Mouse (Mus musculus): ENCODE measurements around the gene Borcs5.
A peak's percentile ranks its signal among the peaks of the same experiment; 100 is the strongest.

The Borcs5 gene

GRCm38 (mm10) chr6:134626564-134626963, 12.7 kb upstream of the Borcs5 start:
- DNase-seq (ENCODE audit: low spot score in 2 of 2), result no peak

DNA sequence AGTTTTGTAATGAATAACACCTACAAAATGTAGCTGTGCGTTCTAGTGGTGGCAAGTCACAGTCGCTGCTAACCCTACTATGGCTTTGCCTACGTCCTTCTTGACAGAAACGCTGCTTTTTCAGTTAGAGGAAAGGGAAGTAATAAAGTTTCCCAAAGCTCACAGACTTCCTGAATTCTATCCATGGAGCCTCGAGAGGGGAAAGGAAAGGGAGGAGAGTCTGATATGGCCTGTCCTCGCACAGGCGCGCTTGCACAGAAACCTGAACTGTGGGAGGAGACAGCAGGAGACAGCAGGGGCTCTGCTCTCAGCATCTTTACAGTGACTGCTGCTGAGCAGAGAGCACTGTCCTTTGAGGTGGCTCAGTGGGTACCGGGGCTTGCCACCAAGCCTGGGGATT, 8.9 kb upstream of the Borcs5 start:
- DNase-seq (ENCODE audit: low spot score in 2 of 2), result no peak

- DNase-seq (ENCODE audit: low spot score in 2 of 2), result peak; percentile 25 to 32
These were observed 7.2 kb upstream of the Borcs5 start, which contains the start of gene Mansc1 for GRCm38 (mm10) chr6:134631947-134632687. Mansc1 (minus strand) TSS chr6:134632488.

- DNase-seq (ENCODE audit: low spot score in 2 of 2), result no peak
These were observed 6.6 kb upstream of the Borcs5 start for GRCm38 (mm10) chr6:134632756-134633155.

GRCm38 (mm10) chr6:134633553-134633952, 5.8 kb upstream of the Borcs5 start:
- DNase-seq (ENCODE audit: low spot score in 2 of 2), result no peak

- no peak for DNase-seq (ENCODE audit: low spot score in 2 of 2)
These were observed 2.8 kb upstream of the Borcs5 start for GRCm38 (mm10) chr6:134636476-134636875.

- no peak for DNase-seq (ENCODE audit: low spot score in 2 of 2)
These were observed 590 bp downstream of the Borcs5 start for GRCm38 (mm10) chr6:134639900-134640299.

- DNase-seq (ENCODE audit: low spot score in 2 of 2), result peak; percentile 91 to 94
These were observed 1.5 kb downstream of the Borcs5 start for GRCm38 (mm10) chr6:134640485-134641475.

DNA sequence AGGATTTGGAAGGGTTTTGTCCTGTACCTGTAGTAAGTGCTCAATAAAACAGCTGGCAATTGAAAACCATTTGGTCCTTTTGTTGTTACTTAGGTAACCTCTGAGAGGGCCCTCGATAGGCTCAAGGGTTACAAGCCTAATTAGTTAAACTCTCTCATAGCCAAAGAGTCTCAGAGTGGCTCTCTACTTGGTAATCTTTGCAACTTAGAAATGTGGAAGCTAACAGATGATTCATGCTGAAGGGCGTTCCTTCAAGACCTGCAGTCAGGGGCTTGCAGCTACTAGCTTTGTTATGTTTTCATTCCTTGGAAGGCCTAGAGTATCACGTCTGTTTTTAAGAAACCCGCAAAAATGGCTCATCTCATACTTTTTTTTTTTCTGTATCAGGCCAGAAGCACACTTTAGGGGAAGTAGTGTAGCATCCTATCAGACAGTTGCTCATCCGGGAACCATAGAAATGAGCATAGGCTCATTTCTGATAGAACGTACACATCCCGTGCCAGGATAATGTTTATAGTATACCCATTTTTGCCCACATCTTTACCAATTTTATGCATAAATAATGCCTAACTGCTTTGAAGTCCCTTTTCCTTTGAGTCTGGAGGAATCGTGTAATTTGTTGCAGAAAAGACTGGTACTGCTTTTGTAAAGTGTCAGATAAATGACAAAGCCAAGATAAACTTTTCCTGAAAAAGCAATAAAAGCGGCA, 2.6 kb downstream of the Borcs5 start:
- no peak for DNase-seq (ENCODE audit: low spot score in 2 of 2)

GRCm38 (mm10) chr6:134643296-134643695, 4.0 kb downstream of the Borcs5 start:
- no peak for DNase-seq (ENCODE audit: low spot score in 2 of 2)

DNA sequence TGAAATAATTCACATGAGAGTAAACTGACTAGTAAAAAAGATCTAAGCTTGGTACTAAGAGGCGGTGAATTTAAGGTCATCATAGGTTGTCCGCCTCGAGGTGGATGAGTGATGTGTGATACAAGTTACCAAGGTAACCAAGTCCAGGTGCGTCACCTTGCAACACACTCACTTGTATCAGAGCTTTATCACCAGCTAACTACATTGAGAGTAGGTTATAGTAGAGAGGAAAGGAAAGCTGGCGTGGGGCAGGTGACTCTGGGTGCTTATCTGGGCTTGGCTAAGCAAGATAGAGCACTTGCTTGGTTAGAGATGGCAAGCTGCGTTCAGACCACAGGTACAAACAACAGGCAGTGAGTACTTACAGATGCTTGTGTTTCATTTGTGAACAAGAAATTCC, 7.5 kb downstream of the Borcs5 start:
- DNase-seq (ENCODE audit: low spot score in 2 of 2), result no peak

DNA sequence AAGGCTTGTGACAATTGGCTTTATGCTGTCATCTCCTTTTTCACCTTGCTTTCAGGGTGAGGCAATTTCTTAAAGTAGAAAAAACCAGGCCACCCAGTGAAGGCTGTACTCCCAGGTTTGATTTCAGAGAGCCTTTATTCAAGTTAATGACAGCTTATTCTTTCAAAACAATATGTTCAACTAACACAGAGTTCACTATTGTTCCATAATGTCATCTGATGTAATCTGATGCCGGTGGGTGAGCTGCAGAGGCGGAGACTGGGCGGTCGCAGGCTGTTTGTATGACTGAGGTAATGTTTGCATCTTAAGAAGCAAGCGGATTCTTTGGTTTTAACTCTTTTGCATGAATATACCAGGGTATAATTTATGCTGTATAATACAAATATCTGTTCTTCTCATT, 8.3 kb downstream of the Borcs5 start:
- no peak for DNase-seq (ENCODE audit: low spot score in 2 of 2)

DNA sequence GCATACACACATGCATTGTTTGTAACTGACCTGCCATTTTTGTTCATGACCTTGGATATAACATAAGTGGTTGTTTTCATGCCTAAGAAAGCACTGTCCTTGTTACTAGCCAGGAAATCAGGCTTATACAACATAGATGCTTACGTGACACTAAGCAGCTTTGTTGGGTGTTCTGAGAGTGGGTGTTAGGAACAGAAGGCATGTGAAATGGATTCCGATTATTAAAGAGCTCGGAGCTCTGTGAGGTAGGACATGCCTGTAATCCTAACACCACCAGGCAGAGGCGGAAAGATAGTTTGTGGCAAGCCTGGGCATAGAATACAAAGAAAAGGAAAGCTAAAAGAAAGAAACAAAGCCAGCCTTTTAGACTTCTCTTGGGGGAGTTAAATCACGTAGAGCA, 9.0 kb downstream of the Borcs5 start:
- no peak for DNase-seq (ENCODE audit: low spot score in 2 of 2)

GRCm38 (mm10) chr6:134656527-134656926, 17.2 kb downstream of the Borcs5 start:
- DNase-seq (ENCODE audit: low spot score in 2 of 2), result no peak

- peak in 1 of 2 experiments; percentile 18 for DNase-seq (ENCODE audit: low spot score in 2 of 2)
These were observed 20.0 kb downstream of the Borcs5 start for GRCm38 (mm10) chr6:134659108-134659958.

DNA sequence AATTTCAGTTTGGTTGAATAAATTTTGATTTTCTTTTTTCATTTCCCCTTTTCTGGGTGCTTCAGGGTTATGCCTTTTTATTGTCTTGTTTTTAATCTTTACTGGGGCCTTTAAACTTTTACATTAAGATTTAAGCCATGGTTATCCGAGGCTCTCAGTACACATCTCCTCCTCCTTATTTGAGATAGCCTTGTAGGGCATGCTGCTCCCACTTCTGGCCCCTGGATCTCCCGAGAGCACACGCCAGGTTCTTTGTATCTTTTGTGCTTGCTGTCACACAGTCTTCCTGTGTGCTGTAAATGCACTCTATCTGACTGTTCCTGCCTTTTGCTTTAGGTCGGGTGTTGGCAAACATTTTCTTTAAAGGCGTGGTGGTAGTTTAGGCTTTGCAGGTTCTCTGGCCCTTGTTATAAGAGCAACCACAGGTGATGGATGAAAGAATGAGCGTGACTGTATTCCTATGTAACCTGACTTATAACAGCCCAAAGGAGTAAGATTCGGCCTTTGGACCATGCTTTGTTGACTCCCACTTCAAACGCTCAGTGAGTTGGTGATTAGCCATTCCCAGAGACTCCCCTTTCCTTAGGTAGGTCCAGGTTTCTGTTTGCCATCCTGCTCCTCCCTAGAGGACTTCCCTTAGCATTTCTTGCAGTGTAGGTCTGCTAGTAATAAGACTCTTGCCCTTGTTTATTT, 21.6 kb downstream of the Borcs5 start:
- DNase-seq (ENCODE audit: low spot score in 2 of 2), result no peak

DNA sequence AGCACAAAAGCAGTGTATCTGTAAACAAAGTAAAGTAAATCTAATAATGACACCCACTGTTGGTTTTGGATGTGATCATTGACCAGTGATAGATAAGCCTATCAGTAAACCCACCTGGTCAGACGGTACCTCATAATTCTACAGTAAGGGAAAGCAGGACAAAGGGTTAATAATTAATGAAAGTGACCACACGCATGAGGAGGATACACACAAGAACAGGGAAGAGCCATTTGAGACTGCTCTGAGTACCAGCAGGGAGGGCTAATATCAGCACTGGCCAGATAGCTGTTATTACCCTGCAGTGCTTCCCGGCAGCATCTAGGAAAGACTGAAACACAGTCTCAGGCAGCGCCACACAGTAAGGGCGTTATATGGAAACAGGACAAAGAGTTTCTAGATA, 25.3 kb downstream of the Borcs5 start:
- DNase-seq (ENCODE audit: low spot score in 2 of 2), result no peak

- no peak for DNase-seq (ENCODE audit: low spot score in 2 of 2)
These were observed 26.5 kb downstream of the Borcs5 start for GRCm38 (mm10) chr6:134665817-134666216.

DNA sequence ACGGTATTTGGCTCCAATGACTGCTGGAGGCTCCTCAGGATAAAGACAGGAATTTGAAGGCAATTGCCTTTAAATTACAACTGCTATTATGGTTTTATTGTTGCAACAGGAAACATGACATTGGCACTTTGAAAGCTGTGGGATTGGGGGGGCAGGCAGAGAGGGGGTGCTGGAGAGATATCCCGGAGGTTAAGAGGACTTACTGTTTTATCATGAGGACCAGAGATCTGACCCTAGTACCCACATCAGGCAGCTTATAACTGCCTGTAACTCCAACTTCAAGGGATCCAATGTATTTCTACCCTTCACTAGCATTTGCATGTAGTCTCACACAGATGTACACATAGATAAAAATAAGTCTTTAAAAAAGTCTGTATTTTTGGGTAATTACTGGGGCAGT, 29.2 kb downstream of the Borcs5 start:
- no peak for DNase-seq (ENCODE audit: low spot score in 2 of 2)

GRCm38 (mm10) chr6:134669179-134669865, 30.0 kb downstream of the Borcs5 start:
- DNase-seq (ENCODE audit: low spot score in 2 of 2), result no peak

Measured in cerebellum, postnatal 4 days (tissue).